Mouse (Mus musculus): ENCODE data around the gene Bcl2. TPM values are rescaled to one million over a fixed set of nuclear protein-coding genes. Genes with fewer than 3 reads are reported as not detected.

Bcl2 gene
- total RNA-seq, 4 experiments from 2014 or later, result 3.7 to 5.4 (median 4.2) TPM

- no peak for DNase-seq (ENCODE audit: low spot score)
Observed at GRCm38 (mm10) chr1:106587866-106588470, 126.1 kb downstream of the Bcl2 start.

GRCm38 (mm10) chr1:106586761-106587160 lies 127.3 kb downstream of the Bcl2 start:
- DNase-seq (ENCODE audit: low spot score), result no peak

- DNase-seq (ENCODE audit: low spot score), result no peak
Observed at GRCm38 (mm10) chr1:106585349-106585748, 128.7 kb downstream of the Bcl2 start.

- no peak for DNase-seq (ENCODE audit: low spot score)
Observed at GRCm38 (mm10) chr1:106584824-106585223, 129.2 kb downstream of the Bcl2 start.

- DNase-seq (ENCODE audit: low spot score), result no peak
Observed at GRCm38 (mm10) chr1:106584273-106584672, 129.8 kb downstream of the Bcl2 start.

- peak; percentile 68 for DNase-seq (ENCODE audit: low spot score)
Observed at GRCm38 (mm10) chr1:106583245-106584241, 130.5 kb downstream of the Bcl2 start.

GRCm38 (mm10) chr1:106582810-106583209 lies 131.3 kb downstream of the Bcl2 start:
- DNase-seq (ENCODE audit: low spot score), result no peak

GRCm38 (mm10) chr1:106581812-106582211 lies 132.3 kb downstream of the Bcl2 start:
- no peak for DNase-seq (ENCODE audit: low spot score)

- no peak for DNase-seq (ENCODE audit: low spot score)
Observed at GRCm38 (mm10) chr1:106579768-106580167, 134.3 kb downstream of the Bcl2 start.

GRCm38 (mm10) chr1:106572506-106572905 lies 141.6 kb downstream of the Bcl2 start:
- DNase-seq (ENCODE audit: low spot score), result no peak

- DNase-seq (ENCODE audit: low spot score), result no peak
Observed at GRCm38 (mm10) chr1:106570870-106571269, 143.2 kb downstream of the Bcl2 start.

GRCm38 (mm10) chr1:106570366-106570765 lies 143.7 kb downstream of the Bcl2 start:
- no peak for DNase-seq (ENCODE audit: low spot score)

- DNase-seq (ENCODE audit: low spot score), result no peak
Observed at GRCm38 (mm10) chr1:106569674-106570073, 144.4 kb downstream of the Bcl2 start.

- DNase-seq (ENCODE audit: low spot score), result no peak
Observed at GRCm38 (mm10) chr1:106568868-106569267, 145.2 kb downstream of the Bcl2 start.

- no peak for DNase-seq (ENCODE audit: low spot score)
Observed at GRCm38 (mm10) chr1:106567506-106567905, 146.6 kb downstream of the Bcl2 start.

- DNase-seq (ENCODE audit: low spot score), result no peak
Observed at GRCm38 (mm10) chr1:106566120-106567086, 147.7 kb downstream of the Bcl2 start.

- DNase-seq (ENCODE audit: low spot score), result no peak
Observed at GRCm38 (mm10) chr1:106565238-106565637, 148.8 kb downstream of the Bcl2 start.

GRCm38 (mm10) chr1:106564436-106564835 lies 149.6 kb downstream of the Bcl2 start:
- no peak for DNase-seq (ENCODE audit: low spot score)

GRCm38 (mm10) chr1:106562751-106563150 lies 151.3 kb downstream of the Bcl2 start:
- no peak for DNase-seq (ENCODE audit: low spot score)

GRCm38 (mm10) chr1:106561085-106561760 lies 152.9 kb downstream of the Bcl2 start:
- DNase-seq (ENCODE audit: low spot score), result no peak

GRCm38 (mm10) chr1:106560105-106560504 lies 154.0 kb downstream of the Bcl2 start:
- no peak for DNase-seq (ENCODE audit: low spot score)
